Mouse (Mus musculus) adrenal gland, adult 10 weeks (tissue): ENCODE results near the gene Vmn2r10. TPM values are rescaled to one million over a fixed set of nuclear protein-coding genes. Genes with fewer than 3 reads are reported as not detected.

Source experiments
- polyA plus RNA-seq: library from polyadenylated mRNA; stranded (reverse); fragments of 350-450 nt; fragmentation: Illumina TruSeq; extraction: RNeasy Lipid Tissue Mini Kit (QIAGEN cat#74804); gene quantifications from one replicate; pipeline ENCODE4 v1.2.3, GENCODE M21; 2014; ENCODE audit warnings: low read depth, low replicate concordance

The Vmn2r10 gene
- not detected for polyA plus RNA-seq

DNA sequence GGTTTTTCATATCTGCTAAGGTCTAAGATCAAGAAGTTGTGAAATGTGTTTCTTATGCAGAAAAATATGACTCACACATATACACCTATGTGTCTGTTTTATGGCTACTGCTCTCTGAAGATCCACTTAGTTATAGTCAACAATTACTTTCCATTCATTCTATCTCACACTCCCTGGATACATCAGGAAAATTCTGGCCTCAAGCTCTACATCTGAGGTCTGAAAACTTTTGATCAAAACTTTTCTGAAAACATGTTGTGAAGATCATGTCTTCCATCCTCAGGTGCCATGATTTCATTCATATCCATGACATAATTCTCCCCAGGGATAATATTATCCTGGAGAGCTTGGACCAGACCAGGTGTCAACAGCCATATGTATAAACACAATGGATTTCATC is at the start of gene Vmn2r10:
Gene Vmn2r10, minus strand, starts transcription at position 101 of the 400 bp plus-strand sequence.

Other genes starting within 250 kb of the Vmn2r10 start
- gene Rnf212, start 231.5 kb downstream of the Vmn2r10 start, polyA plus RNA-seq, result not detected
- gene Tmed11, start 211.2 kb downstream of the Vmn2r10 start, polyA plus RNA-seq, result not detected
- not detected for gene Vmn2r8, start 197.7 kb downstream of the Vmn2r10 start, polyA plus RNA-seq
- not detected for gene Vmn2r9, start 153.9 kb downstream of the Vmn2r10 start, polyA plus RNA-seq
- gene Vmn2r11, start 53.0 kb upstream of the Vmn2r10 start, polyA plus RNA-seq, result not detected
- not detected for gene Vmn2r12, start 91.4 kb upstream of the Vmn2r10 start, polyA plus RNA-seq
- gene Vmn2r13, start 185.7 kb upstream of the Vmn2r10 start, polyA plus RNA-seq, result 0.23 TPM
- 0.06 TPM for gene Vmn2r14, start 218.2 kb upstream of the Vmn2r10 start, polyA plus RNA-seq